Mouse (Mus musculus) forebrain, embryonic 14.5 days (tissue): ENCODE measurements around the gene Thrsp. TPM values are rescaled to one million over a fixed set of nuclear protein-coding genes. Genes with fewer than 3 reads are reported as not detected.
"Not testable (repeated sequence)": the region's sequence is repeated elsewhere in the genome, so short reads cannot be mapped to it uniquely, and the experiment has no call there.

Source experiments
- ATAC-seq: fragments of 200-750 bp; cut with Nextera tagmentation; 2 replicates; pipeline ENCODE4 v1.8.0; 2017; ENCODE audit warnings: mild to moderate bottlenecking, moderate library complexity
- DNase-seq: peaks from one replicate; pipeline ENCODE4 v3.0.0-alpha.2; 2015; ENCODE audit warnings: low spot score
- H3K27ac ChIP-seq: fragments of 300-500 bp; sonication (generic); 2 replicates; pipeline ENCODE4 v1.5.1; 2014; ENCODE audit warnings: low read depth, mild to moderate bottlenecking, control low read depth, low read length, moderate library complexity
- H3K27me3 ChIP-seq: fragments of 300-500 bp; sonication (generic); replicated peaks from 2 replicates; pipeline ENCODE4 v1.6.1; 2014; ENCODE audit warnings: low read length, control low read depth, mixed read lengths; ENCODE audit not compliant: control insufficient read depth, insufficient read depth
- H3K36me3 ChIP-seq: fragments of 300-500 bp; sonication (generic); 2 replicates; pipeline ENCODE4 v1.6.1; 2014; ENCODE audit warnings: low read length, control low read depth; ENCODE audit not compliant: control insufficient read depth, insufficient read depth
- H3K4me1 ChIP-seq: fragments of 300-500 bp; sonication (generic); 2 replicates; pipeline ENCODE4 v1.6.1; 2014; ENCODE audit warnings: antibody characterized with exemption, low read length, control low read depth; ENCODE audit not compliant: control insufficient read depth, insufficient read depth
- H3K4me2 ChIP-seq: fragments of 300-500 bp; sonication (generic); 2 replicates; pipeline ENCODE4 v1.6.1; 2014; ENCODE audit warnings: mild to moderate bottlenecking, control low read depth, low read length
- H3K4me3 ChIP-seq: fragments of 300-500 bp; sonication (generic); 2 replicates; pipeline ENCODE4 v1.5.1; 2014; ENCODE audit warnings: low read depth, low read length, control low read depth
- H3K9ac ChIP-seq: fragments of 300-500 bp; sonication (generic); 2 replicates; pipeline ENCODE4 v1.6.1; 2014; ENCODE audit warnings: mild to moderate bottlenecking, low read length, control low read depth, moderate library complexity
- H3K9me3 ChIP-seq: fragments of 300-500 bp; sonication (generic); replicated peaks from 2 replicates; pipeline ENCODE4 v1.6.1; 2016; ENCODE audit warnings: low read length, control low read depth, mixed read lengths; ENCODE audit not compliant: control insufficient read depth
- WGBS: fragments of 180-500 bp; shearing (Covaris S2); extraction: QIAGEN DNeasy Blood & Tissue Kit; methylation state at CpG from one replicate; pipeline ENCODE4 v1.1.7; 2014; 5-methylcytosine and 5-hydroxymethylcytosine counted together
- polyA plus RNA-seq: library from polyadenylated mRNA; unstranded; fragments of >200 nt; fragmentation: Nextera tagmentation; extraction: Ambion mirVana; gene quantifications from 2 replicates; pipeline ENCODE4 v1.2.1, GENCODE M21; 2014

The Thrsp gene
- 3.2 and 3.7 TPM in 2 replicates for polyA plus RNA-seq

GRCm38 (mm10) chr7:97416906-97417777 lies at the start of gene Thrsp:
Gene Thrsp, minus strand, starts transcription at chr7:97417730.
- Histone ChIP-seq H3K36me3 (0 out of 2 replicates have a peak, but pooled peaks cover 6% of the 10 kb centered on the region), H3K27me3 (no peaks in the 10 kb centered on the region), H3K9me3 (no peaks in the 10 kb centered on the region), H3K4me2 (no peak within 1 kb of the TSS), H3K27ac (no peak within 1 kb of the TSS), H3K9ac (no peak within 1 kb of the TSS), H3K4me1 (peaks cover 3% of the 10 kb centered on the region; the same call in 1 of the 2 replicates), H3K4me3 (no peak within 1 kb of the TSS)
- 73% methylated on average over 25 of the region's 25 CpGs for WGBS
- ATAC-seq (peak; percentile 66; the same call in 1 of the 2 replicates), DNase-seq (peak; percentile 71)

GRCm38 (mm10) chr7:97455577-97455976 lies 38.0 kb upstream of the Thrsp start:
- Histone ChIP-seq H3K4me3 (no peak overlapping the region), H3K9ac (no peak overlapping the region), H3K4me2 (no peak overlapping the region), H3K27me3 (no peaks in the 10 kb centered on the region), H3K36me3 (no peaks in the 10 kb centered on the region), H3K4me1 (peaks cover 10% of the 10 kb centered on the region), H3K9me3 (no peaks in the 10 kb centered on the region), H3K27ac (no peak overlapping the region)
- DNase-seq (no peak), ATAC-seq (no peak)
- 86% methylated on average over 3 of the region's 3 CpGs for WGBS

GRCm38 (mm10) chr7:97454795-97455194 lies 37.3 kb upstream of the Thrsp start:
- WGBS: 95% methylated on average over 10 of the region's 10 CpGs
- H3K27me3 ChIP-seq: no peaks in the 10 kb centered on the region

GRCm38 (mm10) chr7:97453141-97453921 lies 35.8 kb upstream of the Thrsp start:
- Histone ChIP-seq H3K4me1 (peaks cover 10% of the 10 kb centered on the region), H3K9ac (peak overlapping the region; percentile 58), H3K4me2 (peak overlapping the region; percentile 52), H3K27ac (no peak overlapping the region), H3K36me3 (no peaks in the 10 kb centered on the region), H3K27me3 (no peaks in the 10 kb centered on the region), H3K4me3 (peak overlapping the region; percentile 25), H3K9me3 (no peaks in the 10 kb centered on the region)
- peak; percentile 62 for ATAC-seq
- DNase-seq: peak; percentile 11
- WGBS: 7% methylated on average over 27 of the region's 27 CpGs

More at GRCm38 (mm10) chr7:97454795-97455194, 37.3 kb upstream of the Thrsp start:
- H3K9ac ChIP-seq: no peak overlapping the region
- ATAC-seq: no peak
- DNase-seq: no peak
- peaks cover 10% of the 10 kb centered on the region for H3K4me1 ChIP-seq
- no peak overlapping the region for H3K27ac ChIP-seq
- H3K4me2 ChIP-seq: no peak overlapping the region
- H3K36me3 ChIP-seq: no peaks in the 10 kb centered on the region
- H3K4me3 ChIP-seq: no peak overlapping the region
- no peaks in the 10 kb centered on the region for H3K9me3 ChIP-seq

- H3K4me3 ChIP-seq: no peak overlapping the region
- no peak for DNase-seq
- H3K27me3 ChIP-seq: no peaks in the 10 kb centered on the region
- no peak for ATAC-seq
- no peak overlapping the region for H3K27ac ChIP-seq
- peaks cover 15% of the 10 kb centered on the region for H3K4me1 ChIP-seq
- no peaks in the 10 kb centered on the region for H3K36me3 ChIP-seq
- 77% methylated on average over 6 of the region's 6 CpGs for WGBS
- H3K9ac ChIP-seq: no peak overlapping the region
- no peaks in the 10 kb centered on the region for H3K9me3 ChIP-seq
- no peak overlapping the region for H3K4me2 ChIP-seq
Observed at GRCm38 (mm10) chr7:97452196-97452595, 34.7 kb upstream of the Thrsp start.

GRCm38 (mm10) chr7:97451023-97451422 lies 33.5 kb upstream of the Thrsp start, which contains the start of gene Kctd14:
Gene Kctd14, plus strand, starts transcription at chr7:97451323.
- ATAC-seq, H3K27me3 ChIP-seq, DNase-seq, H3K4me3 ChIP-seq, H3K36me3 ChIP-seq, H3K27ac ChIP-seq, H3K9ac ChIP-seq, H3K4me2 ChIP-seq, H3K9me3 ChIP-seq: not testable (repeated sequence)
- H3K4me1 ChIP-seq: peaks cover 22% of the 10 kb centered on the region
- 82% methylated on average over 2 of the region's 2 CpGs for WGBS

- H3K27ac ChIP-seq: peak overlapping the region; percentile 98
- ATAC-seq: peak; percentile 57
- WGBS: 23% methylated on average over 6 of the region's 6 CpGs
- no peaks in the 10 kb centered on the region for H3K36me3 ChIP-seq
- no peaks in the 10 kb centered on the region for H3K9me3 ChIP-seq
- H3K4me1 ChIP-seq: peaks cover 17% of the 10 kb centered on the region
- H3K4me2 ChIP-seq: no peak overlapping the region; the same call in 1 of the 2 replicates
- peak; percentile 80 for DNase-seq
- peak overlapping the region; percentile 43; the same call in 1 of the 2 replicates for H3K9ac ChIP-seq
- no peak overlapping the region for H3K4me3 ChIP-seq
- no peaks in the 10 kb centered on the region for H3K27me3 ChIP-seq
Observed at GRCm38 (mm10) chr7:97447050-97447531, 29.6 kb upstream of the Thrsp start.

GRCm38 (mm10) chr7:97446171-97446925 lies 28.8 kb upstream of the Thrsp start:
- H3K27ac ChIP-seq: peak overlapping the region; percentile 98
- no peak overlapping the region for H3K4me3 ChIP-seq
- peak; percentile 96 for ATAC-seq
- 7% methylated on average over 6 of the region's 6 CpGs for WGBS
- no peaks in the 10 kb centered on the region for H3K27me3 ChIP-seq
- H3K4me1 ChIP-seq: peaks cover 17% of the 10 kb centered on the region
- H3K4me2 ChIP-seq: no peak overlapping the region
- no peaks in the 10 kb centered on the region for H3K36me3 ChIP-seq
- H3K9me3 ChIP-seq: 0 out of 2 replicates have a peak, but pooled peaks cover under 1% of the 10 kb centered on the region
- peak; percentile 99 for DNase-seq
- H3K9ac ChIP-seq: peak overlapping the region; percentile 43; the same call in 1 of the 2 replicates
